Mouse (Mus musculus) mesoderm, embryonic 11.5 days (tissue): ENCODE results near the gene Ccdc175.

Source experiments
- DNase-seq: peaks from one replicate; pipeline ENCODE4 v3.0.0-alpha.2; 2012; ENCODE audit warnings: low read depth, low spot score

The Ccdc175 gene

DNA sequence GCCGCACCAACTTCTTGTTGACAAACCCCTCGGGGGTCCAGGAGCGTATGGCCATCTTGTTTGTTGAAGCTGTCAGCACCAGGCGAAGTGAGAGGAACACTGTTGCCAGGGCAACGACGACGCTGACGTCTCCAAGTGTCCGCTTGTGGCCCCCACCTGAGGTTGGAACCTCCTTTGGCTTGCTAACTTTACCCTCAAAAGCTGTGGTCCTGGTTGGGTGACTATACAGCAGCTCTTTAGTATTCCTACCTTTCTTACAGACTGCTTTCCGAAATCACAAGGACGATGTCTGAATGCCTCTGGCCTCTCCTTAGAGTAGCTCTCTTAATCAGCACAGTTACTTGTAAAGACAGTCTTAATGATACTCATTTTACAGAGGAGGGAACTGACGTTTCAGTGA lies at the start of gene Ccdc175:
Gene Ccdc175 (minus strand): TSS at position 101 of the 400 bp plus-strand sequence.
- DNase-seq, result no peak

DNA sequence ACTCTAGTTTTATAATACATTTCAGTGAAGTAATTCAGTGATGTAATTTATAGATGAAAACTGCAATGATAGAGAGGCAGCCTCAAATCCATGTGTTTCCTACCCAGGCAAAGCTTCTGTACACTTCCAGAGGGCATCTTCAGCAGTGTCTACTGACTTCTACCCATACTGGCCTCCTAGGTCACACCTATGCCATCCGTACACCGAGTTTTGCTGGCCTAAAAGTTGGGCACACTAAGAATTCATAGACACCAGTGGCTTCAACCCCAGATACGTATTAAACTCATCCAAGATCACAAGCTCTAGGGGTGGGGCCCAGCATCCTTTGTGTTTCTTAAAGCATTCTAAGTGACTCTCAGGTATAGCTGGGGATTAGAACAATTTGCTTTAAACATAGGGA lies 49.3 kb upstream of the Ccdc175 start:
- no peak for DNase-seq

DNA sequence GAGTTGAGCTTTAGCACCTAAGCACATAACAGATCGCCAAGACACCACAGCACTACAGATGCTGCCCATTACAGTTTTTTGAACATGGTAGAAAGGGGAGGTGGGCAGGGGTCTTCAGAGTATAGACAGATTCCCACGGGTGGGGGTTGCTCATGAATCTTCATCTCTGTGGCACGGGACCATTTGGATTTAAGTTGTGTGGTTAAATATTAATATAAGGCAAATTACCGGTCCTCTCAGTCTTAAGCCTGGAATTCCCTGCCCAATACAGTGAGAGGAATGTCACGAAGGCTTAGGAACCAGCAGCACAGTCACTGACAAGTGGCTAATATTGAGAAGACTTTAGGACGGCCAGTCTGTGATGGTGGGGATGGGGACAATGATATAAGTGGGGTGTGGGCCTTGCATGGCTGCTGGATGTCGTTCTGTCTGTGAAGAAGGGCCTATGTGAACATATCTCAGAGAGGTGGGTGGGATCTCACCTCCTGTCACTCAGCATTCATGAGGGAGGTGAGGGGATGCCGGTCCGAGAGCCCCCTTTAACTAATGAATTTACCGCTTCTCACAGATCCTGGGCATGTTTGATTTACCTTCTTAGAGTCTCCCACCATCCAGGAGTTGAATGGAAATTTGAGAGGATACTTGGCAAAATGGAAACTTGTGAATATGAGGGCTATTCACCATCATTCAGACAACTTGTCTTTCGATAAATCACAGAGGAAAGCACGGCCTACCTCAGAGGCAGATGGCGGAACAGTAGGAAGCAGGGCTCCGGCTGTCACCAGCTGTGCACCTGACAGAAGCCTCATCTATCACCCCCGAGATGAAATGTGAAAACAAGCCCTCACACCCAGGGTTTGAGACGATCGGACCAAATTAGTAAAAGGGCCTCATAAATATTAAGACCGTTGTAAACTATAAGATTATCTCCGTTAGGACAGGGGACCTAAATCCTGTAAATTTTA lies 48.3 kb upstream of the Ccdc175 start:
- no peak for DNase-seq

DNA sequence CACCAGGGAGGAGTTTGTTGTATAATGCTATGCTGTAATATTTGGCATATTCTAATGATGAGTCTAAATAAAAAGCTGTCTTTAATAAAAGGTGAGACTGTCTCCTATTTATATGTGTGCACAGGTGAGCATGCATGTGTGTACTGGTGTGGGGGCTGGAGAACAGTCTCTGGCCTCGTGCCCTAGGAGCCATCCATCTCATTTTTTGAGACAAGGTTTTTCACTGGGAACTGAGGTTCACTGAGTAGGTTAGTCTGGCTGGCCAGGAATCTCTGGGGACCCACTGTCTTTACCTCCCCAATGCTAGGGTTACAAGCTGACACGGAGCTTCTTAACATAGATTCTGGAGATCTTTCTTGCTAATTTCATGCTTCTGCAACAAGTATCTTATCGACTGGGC lies 47.3 kb upstream of the Ccdc175 start:
- DNase-seq, result no peak

DNA sequence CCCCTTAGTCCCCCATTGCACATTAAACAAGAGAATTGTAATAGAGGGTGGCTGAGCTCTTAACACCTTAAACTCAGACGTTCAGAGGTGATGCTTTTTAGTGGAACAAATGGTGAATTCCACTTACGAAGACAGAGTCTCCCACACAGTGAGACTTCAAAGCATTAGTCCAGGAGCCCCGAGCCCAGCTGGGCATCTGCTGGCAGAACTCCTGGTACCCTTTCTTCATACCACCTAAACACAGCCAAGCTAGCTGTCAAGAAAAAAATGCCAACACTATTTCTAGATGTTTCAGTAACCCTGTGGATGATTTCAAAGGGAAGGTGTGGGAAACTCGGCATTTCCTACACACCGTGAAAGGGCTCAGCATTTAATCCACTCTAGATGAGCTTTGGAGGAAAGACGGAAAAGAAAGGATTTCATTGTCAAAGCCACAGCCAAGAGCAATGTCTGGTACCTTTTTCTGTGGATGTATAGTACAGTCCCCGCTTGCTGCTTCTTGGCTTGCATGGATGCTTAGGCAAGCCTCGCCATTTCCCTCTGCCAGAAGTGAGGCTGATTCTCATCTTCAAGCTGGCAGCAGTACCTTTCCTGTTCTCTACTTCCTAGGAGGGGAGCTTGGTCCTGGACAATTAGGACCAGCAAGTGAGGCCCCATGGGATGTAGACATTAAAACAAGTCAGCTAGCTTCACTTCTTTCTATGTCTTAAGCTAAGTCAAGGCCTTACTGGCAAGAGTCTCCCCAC lies 44.8 kb upstream of the Ccdc175 start:
- no peak for DNase-seq

DNA sequence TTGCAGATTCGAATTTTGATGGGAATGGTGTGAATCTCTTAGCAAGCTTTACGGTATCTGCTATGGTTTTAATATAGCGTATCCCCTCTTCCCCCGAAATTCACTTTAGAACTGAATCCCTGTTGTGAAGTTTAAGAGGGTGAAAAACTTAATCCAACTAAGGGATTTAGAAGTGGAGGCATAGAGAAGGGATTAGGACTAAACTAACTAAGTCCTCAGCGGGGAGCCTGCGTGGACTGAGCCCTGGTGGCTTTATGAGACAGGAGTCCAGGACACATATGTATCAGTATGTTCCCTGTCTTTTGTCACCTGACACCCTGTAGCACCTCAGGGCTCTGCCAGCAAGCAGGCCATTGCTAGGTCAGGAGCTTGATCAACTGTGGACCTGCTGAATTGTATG lies 42.9 kb upstream of the Ccdc175 start:
- no peak for DNase-seq

DNA sequence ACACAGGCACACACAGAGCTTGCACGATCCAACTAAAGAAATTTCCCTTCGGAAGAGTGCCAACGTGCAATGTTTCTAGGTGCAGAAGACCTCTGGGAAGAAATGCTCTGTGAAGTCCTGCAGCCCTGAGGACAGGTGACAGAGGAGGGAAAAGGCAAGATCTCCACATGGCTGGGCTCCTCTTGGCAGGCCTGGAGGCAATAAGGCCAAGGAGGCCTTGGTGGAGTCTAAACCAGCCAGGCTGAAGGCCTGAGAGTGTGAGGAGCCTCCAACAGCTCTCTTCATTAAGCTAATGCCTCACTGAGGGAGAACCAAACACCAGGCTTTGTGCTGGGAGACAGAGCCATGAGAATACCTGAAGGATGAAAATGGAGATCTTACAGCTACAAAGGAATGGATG lies 40.5 kb upstream of the Ccdc175 start:
- no peak for DNase-seq

DNA sequence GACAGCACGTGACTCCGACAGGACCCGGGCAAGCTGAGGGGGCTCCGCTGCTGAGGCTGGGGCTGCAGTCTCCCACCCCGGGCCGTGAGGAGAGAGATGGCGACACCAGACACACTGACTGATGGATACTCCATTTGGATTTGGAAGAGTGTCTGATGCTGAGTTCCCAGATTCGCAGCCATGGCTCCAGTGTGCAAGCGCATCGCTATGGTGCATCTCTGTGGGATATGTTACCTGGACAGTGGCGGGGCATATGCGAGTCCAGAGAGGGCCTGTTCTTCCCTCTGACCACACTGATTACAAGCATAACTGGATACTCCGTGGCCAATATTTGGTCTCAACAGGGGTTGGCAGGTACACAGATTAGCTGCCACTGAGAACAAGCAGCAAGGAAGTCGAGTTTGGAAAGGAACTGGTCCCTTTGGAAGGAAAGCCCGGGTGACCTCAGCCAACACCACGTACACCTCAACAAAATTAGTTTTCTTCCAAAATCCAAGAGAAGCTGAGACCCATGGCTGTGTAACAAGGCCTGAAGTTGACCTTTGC lies 38.8 kb upstream of the Ccdc175 start:
- DNase-seq, result no peak

DNA sequence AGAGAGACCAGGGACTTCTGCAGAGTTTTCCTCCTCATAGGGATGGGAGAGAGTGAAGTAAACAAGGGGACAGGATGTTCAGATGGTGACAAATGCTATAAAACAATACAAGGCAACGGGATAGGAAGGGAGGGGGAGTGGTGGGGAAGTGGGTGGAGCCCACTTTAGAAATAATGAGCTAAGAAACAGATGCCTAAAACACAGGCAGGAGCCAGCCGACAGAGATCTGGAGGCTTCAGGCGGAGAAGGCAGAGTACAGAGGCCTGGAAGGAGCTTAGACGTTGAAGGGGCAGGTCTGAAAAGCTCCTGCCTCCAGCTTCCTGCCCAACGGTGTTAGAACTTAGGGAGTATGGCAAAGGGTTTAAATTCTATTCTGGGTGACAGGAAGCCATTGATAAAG lies 28.7 kb upstream of the Ccdc175 start:
- DNase-seq, result no peak

DNA sequence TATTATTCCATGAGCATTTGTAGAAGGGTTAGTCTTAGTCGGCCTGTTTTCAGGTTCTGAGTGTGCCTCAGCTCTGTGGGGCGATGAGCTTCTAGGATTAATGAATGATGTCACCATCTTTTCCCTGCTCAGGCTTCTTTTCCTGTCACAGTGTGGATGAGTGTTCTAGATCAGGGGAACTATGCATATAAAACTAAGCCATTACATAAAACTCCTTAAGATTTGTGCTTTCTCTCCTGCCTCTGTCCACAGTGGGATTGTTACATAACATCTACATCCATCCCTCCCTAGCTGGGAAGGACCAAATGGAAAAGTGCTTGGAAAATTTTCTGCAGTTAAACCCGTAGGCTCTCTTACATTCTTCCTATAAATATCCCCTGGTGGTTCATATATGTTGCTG lies 16.0 kb upstream of the Ccdc175 start:
- DNase-seq, result no peak

DNA sequence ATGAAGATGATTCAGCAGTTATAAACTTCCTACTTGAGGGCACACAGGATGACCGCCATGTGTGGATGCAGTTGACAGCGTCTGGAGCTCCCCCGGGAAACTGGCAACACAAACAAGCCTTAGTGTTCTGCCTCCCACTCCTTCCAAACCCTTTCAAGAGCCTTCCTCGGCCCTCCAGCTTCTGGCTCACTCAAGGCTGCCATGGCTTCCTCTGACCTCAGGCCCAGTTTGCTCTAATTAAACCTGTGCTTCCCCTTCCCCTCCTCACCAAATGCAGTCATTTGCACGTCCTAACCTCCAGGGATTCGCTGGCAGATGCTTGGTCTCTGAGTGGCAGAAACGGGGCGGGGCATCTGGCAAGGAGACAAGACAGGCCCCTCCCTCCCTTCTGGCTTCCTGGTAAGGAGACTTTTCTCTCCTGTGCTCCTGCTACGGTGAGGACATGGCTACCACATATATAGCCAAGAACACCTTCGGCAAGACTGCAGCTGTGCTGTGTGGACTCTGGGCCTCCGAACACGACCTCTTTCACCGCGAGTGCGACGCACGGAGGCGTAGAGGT lies 13.2 kb upstream of the Ccdc175 start:
- peak; percentile 49 for DNase-seq

DNA sequence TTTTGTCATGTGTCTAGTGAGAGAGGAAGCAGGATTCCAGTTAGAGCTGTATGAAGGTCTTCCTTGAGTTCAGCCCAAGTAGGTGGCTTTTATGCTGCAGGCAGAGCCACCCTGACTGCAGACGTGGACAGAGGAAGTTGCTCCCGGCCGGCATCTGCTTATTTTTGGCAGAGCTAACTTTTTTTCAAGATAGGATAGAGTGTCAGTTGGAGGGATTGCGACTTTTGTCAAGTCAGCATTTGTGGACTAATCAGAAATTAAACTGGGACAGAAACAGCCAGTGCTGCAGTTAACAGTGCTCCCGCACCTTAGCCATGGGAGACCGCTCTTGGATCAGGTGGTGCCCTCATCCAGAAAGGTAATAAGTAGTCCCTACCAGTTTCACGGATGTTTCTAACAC lies 12.6 kb upstream of the Ccdc175 start:
- no peak for DNase-seq

DNA sequence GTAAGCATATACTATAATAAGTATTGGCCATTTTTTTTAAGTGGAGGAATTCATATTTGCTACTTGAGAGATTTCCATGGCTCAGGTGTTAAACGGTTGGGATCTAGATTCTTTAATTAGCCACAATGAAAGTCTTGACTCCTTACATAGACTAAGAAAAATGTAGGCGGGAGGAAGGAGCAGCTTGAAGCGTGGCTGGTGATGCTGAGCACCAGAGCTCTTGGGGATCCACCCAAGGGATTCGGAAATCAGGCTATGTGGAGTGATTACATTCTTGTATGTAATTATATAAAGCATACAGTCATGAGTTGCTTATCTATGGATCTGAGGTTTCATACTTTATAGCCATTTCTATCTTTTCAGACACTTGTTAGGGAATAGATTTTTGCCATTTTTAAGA lies 5.3 kb downstream of the Ccdc175 start:
- no peak for DNase-seq

DNA sequence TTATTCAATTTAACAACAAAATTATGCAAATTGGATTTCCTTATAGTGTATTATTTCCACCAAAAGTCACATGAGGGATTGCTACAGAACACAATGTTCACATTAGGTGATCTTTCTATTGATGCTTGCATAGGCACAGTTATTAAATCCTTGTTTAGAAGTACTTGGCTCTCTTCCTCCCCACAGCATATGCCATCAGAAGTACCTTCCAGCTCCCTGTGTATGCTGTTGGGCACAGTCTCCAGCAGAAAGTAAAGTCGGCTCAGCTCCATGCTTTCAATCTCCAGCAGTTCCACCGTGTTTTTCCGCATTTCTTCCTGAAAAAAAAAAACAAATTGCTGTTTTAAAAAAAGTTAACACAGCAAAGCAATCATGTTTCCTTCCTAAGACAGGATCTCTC lies 6.5 kb downstream of the Ccdc175 start:
- no peak for DNase-seq

DNA sequence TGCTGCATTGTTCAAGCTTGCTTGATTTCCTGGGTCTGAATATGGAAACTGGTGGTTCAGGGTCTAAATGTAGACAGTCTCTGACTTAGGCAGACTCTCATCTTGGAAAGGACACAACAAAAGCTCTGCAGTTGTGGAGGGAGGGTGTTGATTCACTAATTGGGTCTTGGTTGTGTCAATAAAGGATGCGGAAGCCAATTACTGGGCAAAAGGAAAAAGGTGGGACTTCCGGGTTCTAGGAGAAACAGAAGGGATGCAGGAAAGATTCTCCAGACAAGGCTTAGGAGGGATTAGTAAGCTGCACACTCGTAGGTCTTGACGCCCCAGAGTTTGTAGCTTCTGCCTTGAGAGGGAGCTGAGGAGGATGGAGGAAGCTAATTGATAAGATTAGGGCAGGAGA lies 26.4 kb downstream of the Ccdc175 start:
- no peak for DNase-seq

DNA sequence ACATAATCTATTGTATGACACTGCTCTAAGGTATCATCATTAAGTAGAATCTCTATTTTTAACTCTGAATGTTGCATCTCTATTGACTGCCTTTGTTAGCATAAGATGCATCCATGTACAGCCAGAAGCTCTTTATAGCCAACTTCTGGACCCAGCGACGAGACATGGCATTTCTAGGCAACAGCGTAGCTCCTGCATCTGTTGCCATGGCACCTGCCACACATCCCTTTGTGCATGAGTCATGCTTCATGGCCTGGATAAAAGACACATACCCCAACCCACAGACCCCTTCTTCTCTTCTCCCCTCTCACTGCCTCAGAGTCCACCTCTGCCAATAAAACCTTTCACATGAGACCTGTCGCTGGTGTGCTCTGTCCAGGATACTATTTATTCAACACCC lies 34.0 kb downstream of the Ccdc175 start:
- peak; percentile 6 for DNase-seq

DNA sequence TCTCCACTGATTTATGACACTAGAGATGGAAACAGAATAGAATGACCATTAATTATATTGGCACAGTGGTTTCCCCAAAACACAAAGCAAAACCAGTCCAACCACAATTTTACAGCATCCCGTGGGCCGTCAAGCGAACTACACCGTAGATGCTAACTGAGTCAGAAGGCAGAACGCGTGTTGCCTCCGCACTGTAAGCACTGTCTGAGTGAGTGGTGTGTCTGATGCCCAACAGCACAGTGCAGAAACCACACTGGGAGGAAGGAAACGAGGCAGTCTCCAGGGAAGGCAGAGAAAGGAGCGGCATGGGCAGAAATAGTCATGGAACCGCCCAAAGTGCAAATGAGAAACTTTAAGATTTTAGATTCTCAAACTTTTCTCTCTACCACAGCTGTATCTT lies 55.6 kb downstream of the Ccdc175 start:
- DNase-seq, result no peak

DNA sequence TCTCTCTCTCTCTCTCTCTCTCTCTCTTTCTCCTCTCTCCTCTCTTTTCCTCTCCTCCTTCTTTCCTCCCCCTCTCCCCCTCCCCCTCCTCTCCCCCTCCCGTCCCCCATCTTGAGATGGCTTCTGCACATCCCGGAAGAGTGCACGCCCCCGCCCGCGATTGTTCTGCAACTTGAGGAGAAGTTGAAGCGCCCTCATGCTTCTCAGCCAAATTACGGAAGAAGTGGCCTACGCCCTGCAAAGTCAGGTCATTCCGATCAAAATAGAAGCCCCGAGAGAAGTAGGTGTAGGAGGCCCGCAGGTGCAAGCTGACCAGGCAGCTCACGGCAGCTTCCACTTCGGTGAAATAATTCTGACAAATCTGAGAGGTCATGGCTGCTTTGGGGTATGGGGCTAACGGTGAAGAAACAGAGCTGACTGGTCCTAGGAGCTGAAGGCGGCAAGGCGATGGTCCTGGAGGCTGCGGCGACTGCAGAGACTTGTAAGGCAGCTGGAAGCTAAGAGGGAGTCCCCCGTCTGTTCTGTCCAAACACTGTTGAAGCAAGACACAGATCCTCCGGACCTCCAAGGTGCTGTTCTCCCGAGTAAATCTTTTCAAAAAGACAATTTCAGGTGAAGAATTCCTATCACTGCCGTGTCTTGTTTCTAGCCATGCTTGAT lies 69.0 kb downstream of the Ccdc175 start:
- no peak for DNase-seq

DNA sequence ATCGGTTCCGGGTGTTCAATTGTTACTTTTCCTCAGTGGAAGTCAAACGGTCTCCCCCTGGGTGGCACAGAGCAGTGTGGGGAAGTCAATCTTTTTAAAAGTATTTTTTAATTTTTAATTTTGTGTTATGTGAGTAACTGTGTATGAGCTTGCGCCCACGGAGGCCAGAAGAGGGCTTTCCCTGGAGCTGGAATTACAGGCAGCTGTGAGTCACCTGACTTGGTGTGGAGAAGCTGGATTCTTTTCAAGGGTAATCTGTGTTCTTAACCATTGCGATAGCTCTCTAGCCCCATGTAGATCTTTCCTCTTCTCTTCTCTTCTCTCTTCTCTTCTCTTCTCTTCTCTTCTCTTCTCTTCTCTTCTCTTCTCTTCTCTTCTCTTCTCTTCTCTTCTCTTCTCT lies 69.7 kb downstream of the Ccdc175 start:
- no peak for DNase-seq

DNA sequence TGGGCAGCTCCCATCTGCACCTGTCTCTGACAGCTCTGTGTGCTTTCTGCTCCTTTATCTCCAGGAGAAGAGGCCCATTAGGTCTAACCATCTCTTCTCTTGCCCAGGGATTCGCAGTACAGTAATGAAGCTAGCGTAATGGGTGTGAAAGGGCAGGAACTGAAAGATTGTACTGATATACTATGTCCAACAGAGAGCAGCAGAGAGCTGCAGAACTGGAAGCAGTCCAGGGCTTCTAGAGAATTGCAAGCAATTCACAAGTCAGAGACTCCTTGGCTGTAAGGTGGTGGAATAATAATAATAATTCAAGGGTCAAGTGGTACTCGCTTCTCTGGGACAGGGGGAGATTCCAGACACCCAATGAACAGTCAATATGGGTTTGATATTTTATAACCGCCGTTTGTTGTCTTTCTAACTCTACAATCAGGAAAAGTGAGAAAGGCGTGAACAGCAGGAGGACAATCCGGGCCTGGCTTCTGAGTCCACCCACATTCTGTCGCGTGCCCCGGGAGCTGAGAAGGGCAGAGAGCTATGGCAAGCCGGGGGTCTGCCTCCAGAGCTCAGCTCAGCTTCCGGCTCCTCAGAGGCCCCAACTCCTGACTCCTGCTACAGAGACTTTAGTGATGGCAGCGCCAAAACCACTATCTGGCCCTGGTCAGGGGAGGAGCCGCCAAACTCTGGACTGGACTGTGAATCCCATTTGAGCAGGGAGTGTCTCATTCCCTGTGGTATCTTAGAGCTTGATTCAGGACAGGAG lies 80.1 kb downstream of the Ccdc175 start:
- DNase-seq, result peak; percentile 85

DNA sequence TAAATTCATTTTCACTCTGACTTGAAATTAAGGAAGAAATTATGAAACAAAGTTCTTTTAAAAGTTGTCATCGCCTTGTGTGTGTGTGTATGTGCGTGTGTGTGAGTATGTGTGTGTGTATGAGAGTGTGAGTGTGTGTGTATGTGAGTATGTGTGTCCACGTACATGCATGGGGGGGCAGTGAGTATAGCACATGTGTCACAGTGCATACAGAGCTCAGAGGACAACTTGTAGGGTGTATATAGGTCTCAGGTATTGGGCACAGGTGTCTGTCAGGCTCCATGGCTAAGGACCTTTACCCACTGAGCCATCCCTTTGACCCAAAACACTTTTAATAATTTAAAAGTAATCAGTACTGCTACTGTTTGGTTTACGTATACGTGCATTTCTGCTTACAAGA lies 80.8 kb downstream of the Ccdc175 start:
- no peak for DNase-seq
